Mouse (Mus musculus): Measurements from ENCODE around the gene Ankzf1.

DNA sequence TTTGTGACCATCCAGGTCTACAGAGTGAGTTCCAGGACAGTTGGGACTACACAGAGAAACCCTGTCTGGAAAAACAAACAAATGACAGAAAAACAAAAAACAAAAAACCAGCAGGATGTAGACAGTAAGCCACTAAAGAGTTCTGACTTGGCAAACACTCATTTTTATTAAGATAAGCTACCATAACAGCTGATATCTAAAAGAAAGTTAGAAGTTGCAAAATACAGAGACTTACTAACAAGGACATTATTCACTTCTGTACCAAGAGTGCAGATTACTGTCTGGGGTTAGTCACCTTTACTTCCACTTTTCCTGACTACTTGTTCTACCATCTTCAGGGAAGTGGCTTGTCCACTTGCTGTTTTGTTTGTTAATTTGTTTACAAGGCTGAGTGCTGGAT lies 33.0 kb upstream of the Ankzf1 start:
- TF ChIP-seq POLR2A (IDR thresholded peaks at IDR 0.05; ENCODE audit: borderline replicate concordance, extremely low read depth, low read depth, low read length) (no peak), CTCF (IDR thresholded peaks at IDR 0.05; ENCODE audit: insufficient read depth, low read length) (no peak)

Data from lung, adult 2 months (tissue).